Mouse (Mus musculus): Measurements from ENCODE around the gene Polr2b. TPM values are rescaled to one million over a fixed set of nuclear protein-coding genes. Genes with fewer than 3 reads are reported as not detected.
A peak's percentile ranks its signal among the peaks of the same experiment; 100 is the strongest.

Gene Polr2b
- polyA plus RNA-seq, 1 experiment from 2014 or later = 40.0 TPM

- ATAC-seq (ENCODE audit: insufficient number of reproducible peaks, insufficient read depth, low FRiP score, low read depth) = peak; percentile 21; the same call in 1 of the 2 replicates
- Histone ChIP-seq H3K9ac (ENCODE audit: low read length) (no peak overlapping the region), H3K4me3 (ENCODE audit: control insufficient read depth in 1 of 2, insufficient read depth in 1 of 2, low read depth in 1 of 2, low read length in 2 of 2) (no peak overlapping the region), H3K4me2 (ENCODE audit: low read length) (no peak overlapping the region), H3K9me3 (ENCODE audit: control insufficient read depth, low read length) (no peaks in the 10 kb centered on the region), H3K4me1 (ENCODE audit: control insufficient read depth in 2 of 2, insufficient read depth in 2 of 2, low read length in 2 of 2) (peaks cover 0 to 4% of the 10 kb centered on the region in 2 experiments; a peak in 2 of 4 replicates), H3K27me3 (ENCODE audit: control insufficient read depth, insufficient read depth, low read length) (no peaks in the 10 kb centered on the region), H3K36me3 (ENCODE audit: control insufficient read depth, insufficient read depth, low read length) (peaks cover 87% of the 10 kb centered on the region), H3K27ac (replicated peaks in 1 of 2; ENCODE audit: control insufficient read depth in 1 of 2, insufficient read depth in 1 of 2, low read depth in 2 of 2, low read length in 2 of 2) (no peak overlapping the region)
- WGBS = 86% methylated on average over 19 of the region's 20 CpGs
Measured at GRCm38 (mm10) chr5:77281518-77282174, 28.3 kb upstream of the Polr2b start.

GRCm38 (mm10) chr5:77282242-77282641, 27.7 kb upstream of the Polr2b start:
- peaks cover 0 to 10% of the 10 kb centered on the region in 2 experiments; a peak in 2 of 4 replicates for H3K4me1 ChIP-seq (ENCODE audit: control insufficient read depth in 2 of 2, insufficient read depth in 2 of 2, low read length in 2 of 2)
- peaks cover 85% of the 10 kb centered on the region for H3K36me3 ChIP-seq (ENCODE audit: control insufficient read depth, insufficient read depth, low read length)
- ATAC-seq (ENCODE audit: insufficient number of reproducible peaks, insufficient read depth, low FRiP score, low read depth) = no peak
- H3K4me3 ChIP-seq (ENCODE audit: control insufficient read depth in 1 of 2, insufficient read depth in 1 of 2, low read depth in 1 of 2, low read length in 2 of 2) = no peak overlapping the region
- H3K9me3 ChIP-seq (ENCODE audit: control insufficient read depth, low read length) = no peaks in the 10 kb centered on the region
- H3K4me2 ChIP-seq (ENCODE audit: low read length) = no peak overlapping the region
- H3K27ac ChIP-seq (replicated peaks in 1 of 2; ENCODE audit: control insufficient read depth in 1 of 2, insufficient read depth in 1 of 2, low read depth in 2 of 2, low read length in 2 of 2) = no peak overlapping the region
- H3K9ac ChIP-seq (ENCODE audit: low read length) = no peak overlapping the region
- H3K27me3 ChIP-seq (ENCODE audit: control insufficient read depth, insufficient read depth, low read length) = no peaks in the 10 kb centered on the region
- 85% methylated on average over 9 of the region's 9 CpGs for WGBS

- Histone ChIP-seq H3K36me3 (ENCODE audit: control insufficient read depth, insufficient read depth, low read length) (peaks cover 76% of the 10 kb centered on the region), H3K4me3 (ENCODE audit: control insufficient read depth in 1 of 2, insufficient read depth in 1 of 2, low read depth in 1 of 2, low read length in 2 of 2) (no peak overlapping the region), H3K4me2 (ENCODE audit: low read length) (no peak overlapping the region), H3K9me3 (ENCODE audit: control insufficient read depth, low read length) (no peaks in the 10 kb centered on the region), H3K27ac (replicated peaks in 1 of 2; ENCODE audit: control insufficient read depth in 1 of 2, insufficient read depth in 1 of 2, low read depth in 2 of 2, low read length in 2 of 2) (no peak overlapping the region), H3K4me1 (ENCODE audit: control insufficient read depth in 2 of 2, insufficient read depth in 2 of 2, low read length in 2 of 2) (peaks cover 2 to 12% of the 10 kb centered on the region in 2 experiments; a peak in 3 of 4 replicates), H3K27me3 (ENCODE audit: control insufficient read depth, insufficient read depth, low read length) (no peaks in the 10 kb centered on the region), H3K9ac (ENCODE audit: low read length) (no peak overlapping the region)
- WGBS = 81% methylated on average over 7 of the region's 7 CpGs
- ATAC-seq (ENCODE audit: insufficient number of reproducible peaks, insufficient read depth, low FRiP score, low read depth) = no peak
Measured at GRCm38 (mm10) chr5:77285685-77286084, 24.3 kb upstream of the Polr2b start.

- peak overlapping the region in 1 of 2 experiments; percentile 19; a peak in 1 of 4 replicates for H3K27ac ChIP-seq (replicated peaks in 1 of 2; ENCODE audit: control insufficient read depth in 1 of 2, insufficient read depth in 1 of 2, low read depth in 2 of 2, low read length in 2 of 2)
- ATAC-seq (ENCODE audit: insufficient number of reproducible peaks, insufficient read depth, low FRiP score, low read depth) = no peak
- peaks cover 2 to 12% of the 10 kb centered on the region in 2 experiments; a peak in 3 of 4 replicates for H3K4me1 ChIP-seq (ENCODE audit: control insufficient read depth in 2 of 2, insufficient read depth in 2 of 2, low read length in 2 of 2)
- no peak overlapping the region for H3K4me3 ChIP-seq (ENCODE audit: control insufficient read depth in 1 of 2, insufficient read depth in 1 of 2, low read depth in 1 of 2, low read length in 2 of 2)
- no peak overlapping the region for H3K9ac ChIP-seq (ENCODE audit: low read length)
- H3K4me2 ChIP-seq (ENCODE audit: low read length) = no peak overlapping the region
- no peaks in the 10 kb centered on the region for H3K27me3 ChIP-seq (ENCODE audit: control insufficient read depth, insufficient read depth, low read length)
- H3K9me3 ChIP-seq (ENCODE audit: control insufficient read depth, low read length) = no peaks in the 10 kb centered on the region
- H3K36me3 ChIP-seq (ENCODE audit: control insufficient read depth, insufficient read depth, low read length) = peaks cover 71% of the 10 kb centered on the region
- 36% methylated on average over 5 of the region's 5 CpGs for WGBS
Measured at GRCm38 (mm10) chr5:77286904-77287303, 23.0 kb upstream of the Polr2b start.

GRCm38 (mm10) chr5:77287901-77288300, 22.0 kb upstream of the Polr2b start:
- H3K4me1 ChIP-seq (ENCODE audit: control insufficient read depth in 2 of 2, insufficient read depth in 2 of 2, low read length in 2 of 2) = peaks cover 2 to 12% of the 10 kb centered on the region in 2 experiments; a peak in 3 of 4 replicates
- H3K4me2 ChIP-seq (ENCODE audit: low read length) = no peak overlapping the region
- peaks cover 71% of the 10 kb centered on the region for H3K36me3 ChIP-seq (ENCODE audit: control insufficient read depth, insufficient read depth, low read length)
- H3K9ac ChIP-seq (ENCODE audit: low read length) = no peak overlapping the region
- H3K4me3 ChIP-seq (ENCODE audit: control insufficient read depth in 1 of 2, insufficient read depth in 1 of 2, low read depth in 1 of 2, low read length in 2 of 2) = no peak overlapping the region
- H3K27ac ChIP-seq (replicated peaks in 1 of 2; ENCODE audit: control insufficient read depth in 1 of 2, insufficient read depth in 1 of 2, low read depth in 2 of 2, low read length in 2 of 2) = no peak overlapping the region
- no peaks in the 10 kb centered on the region for H3K27me3 ChIP-seq (ENCODE audit: control insufficient read depth, insufficient read depth, low read length)
- no peak for ATAC-seq (ENCODE audit: insufficient number of reproducible peaks, insufficient read depth, low FRiP score, low read depth)
- WGBS = 66% methylated on average over 6 of the region's 6 CpGs
- no peaks in the 10 kb centered on the region for H3K9me3 ChIP-seq (ENCODE audit: control insufficient read depth, low read length)

GRCm38 (mm10) chr5:77289686-77290085, 20.3 kb upstream of the Polr2b start:
- Histone ChIP-seq H3K36me3 (ENCODE audit: control insufficient read depth, insufficient read depth, low read length) (peaks cover 73% of the 10 kb centered on the region), H3K4me3 (ENCODE audit: control insufficient read depth in 1 of 2, insufficient read depth in 1 of 2, low read depth in 1 of 2, low read length in 2 of 2) (no peak overlapping the region), H3K4me1 (ENCODE audit: control insufficient read depth in 2 of 2, insufficient read depth in 2 of 2, low read length in 2 of 2) (peaks cover 2 to 12% of the 10 kb centered on the region in 2 experiments; a peak in 3 of 4 replicates), H3K9ac (ENCODE audit: low read length) (no peak overlapping the region), H3K27me3 (ENCODE audit: control insufficient read depth, insufficient read depth, low read length) (no peaks in the 10 kb centered on the region), H3K4me2 (ENCODE audit: low read length) (no peak overlapping the region), H3K9me3 (ENCODE audit: control insufficient read depth, low read length) (no peaks in the 10 kb centered on the region), H3K27ac (replicated peaks in 1 of 2; ENCODE audit: control insufficient read depth in 1 of 2, insufficient read depth in 1 of 2, low read depth in 2 of 2, low read length in 2 of 2) (no peak overlapping the region)
- no peak for ATAC-seq (ENCODE audit: insufficient number of reproducible peaks, insufficient read depth, low FRiP score, low read depth)
- WGBS = 62% methylated on average over 8 of the region's 8 CpGs

- Histone ChIP-seq H3K9me3 (ENCODE audit: control insufficient read depth, low read length) (no peaks in the 10 kb centered on the region), H3K9ac (ENCODE audit: low read length) (no peak overlapping the region), H3K4me1 (ENCODE audit: control insufficient read depth in 2 of 2, insufficient read depth in 2 of 2, low read length in 2 of 2) (peaks cover 2 to 12% of the 10 kb centered on the region in 2 experiments; a peak in 3 of 4 replicates), H3K27ac (replicated peaks in 1 of 2; ENCODE audit: control insufficient read depth in 1 of 2, insufficient read depth in 1 of 2, low read depth in 2 of 2, low read length in 2 of 2) (no peak overlapping the region), H3K4me3 (ENCODE audit: control insufficient read depth in 1 of 2, insufficient read depth in 1 of 2, low read depth in 1 of 2, low read length in 2 of 2) (no peak overlapping the region), H3K27me3 (ENCODE audit: control insufficient read depth, insufficient read depth, low read length) (no peaks in the 10 kb centered on the region), H3K4me2 (ENCODE audit: low read length) (no peak overlapping the region), H3K36me3 (ENCODE audit: control insufficient read depth, insufficient read depth, low read length) (peaks cover 69% of the 10 kb centered on the region)
- WGBS = 86% methylated on average over 2 of the region's 2 CpGs
- ATAC-seq (ENCODE audit: insufficient number of reproducible peaks, insufficient read depth, low FRiP score, low read depth) = no peak
Measured at GRCm38 (mm10) chr5:77290606-77291005, 19.3 kb upstream of the Polr2b start.
